Mouse (Mus musculus) erythroid progenitor cell, adult 5-6 weeks (primary cell): Measurements from ENCODE around the gene Odc1. TPM values are rescaled to one million over a fixed set of nuclear protein-coding genes. Genes with fewer than 3 reads are reported as not detected.
"Not testable (repeated sequence)": the region's sequence is repeated elsewhere in the genome, so short reads cannot be mapped to it uniquely, and the experiment has no call there.

Experiments
- ATAC-seq: replicated peaks from 2 replicates; pipeline ENCODE4 v1.8.0; 2016; ENCODE audit warnings: moderate number of reproducible peaks, mild to moderate bottlenecking, moderate TSS enrichment, inconsistent platforms; ENCODE audit not compliant: poor library complexity, low FRiP score, severe bottlenecking
- total RNA-seq, 2 experiments: library from RNA; stranded (forward) in 1 of 2; stranded (reverse) in 1 of 2; fragments of 150-400 nt in 1 of 2; fragments of 186-747, 209-891 nt in 1 of 2; gene quantifications; 2 replicates each; pipeline versions ENCODE4 v1.2.3 to v1.2.4; 2015 to 2017; ENCODE audit warnings: low replicate concordance in 2 of 2

The Odc1 gene
- total RNA-seq, 2 experiments from 2014 or later, result 1,432 to 1,739 TPM

DNA sequence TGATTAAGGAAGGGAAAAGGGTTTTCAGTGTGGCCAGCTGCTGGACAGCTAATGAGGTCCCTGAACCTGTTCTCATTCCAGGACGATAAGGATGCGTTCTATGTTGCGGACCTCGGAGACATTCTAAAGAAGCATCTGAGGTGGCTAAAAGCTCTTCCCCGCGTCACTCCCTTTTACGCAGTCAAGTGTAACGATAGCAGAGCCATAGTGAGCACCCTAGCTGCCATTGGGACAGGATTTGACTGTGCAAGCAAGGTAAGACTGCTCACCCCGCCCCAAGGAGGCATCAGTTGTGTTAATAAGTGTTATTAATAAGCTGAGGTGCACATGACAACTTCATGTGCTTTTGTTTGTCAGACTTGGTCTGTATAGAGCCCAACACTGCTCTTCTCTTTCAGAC, 3.0 kb downstream of the Odc1 start:
- not testable (repeated sequence) for ATAC-seq

DNA sequence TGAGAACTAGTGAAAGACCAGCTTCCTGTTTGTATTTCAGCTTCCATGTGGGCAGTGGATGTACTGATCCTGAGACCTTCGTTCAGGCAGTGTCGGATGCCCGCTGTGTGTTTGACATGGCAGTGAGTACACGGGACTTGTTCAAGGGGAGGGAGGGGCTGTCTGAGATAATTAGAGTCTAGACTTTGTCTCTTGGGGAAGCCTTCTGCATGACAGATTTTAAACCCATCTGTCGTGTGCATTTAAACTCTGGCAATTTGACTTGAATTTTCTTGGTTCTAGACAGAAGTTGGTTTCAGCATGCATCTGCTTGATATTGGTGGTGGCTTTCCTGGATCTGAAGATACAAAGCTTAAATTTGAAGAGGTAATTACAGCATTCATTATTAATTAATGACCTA, 3.9 kb downstream of the Odc1 start:
- no peak for ATAC-seq

DNA sequence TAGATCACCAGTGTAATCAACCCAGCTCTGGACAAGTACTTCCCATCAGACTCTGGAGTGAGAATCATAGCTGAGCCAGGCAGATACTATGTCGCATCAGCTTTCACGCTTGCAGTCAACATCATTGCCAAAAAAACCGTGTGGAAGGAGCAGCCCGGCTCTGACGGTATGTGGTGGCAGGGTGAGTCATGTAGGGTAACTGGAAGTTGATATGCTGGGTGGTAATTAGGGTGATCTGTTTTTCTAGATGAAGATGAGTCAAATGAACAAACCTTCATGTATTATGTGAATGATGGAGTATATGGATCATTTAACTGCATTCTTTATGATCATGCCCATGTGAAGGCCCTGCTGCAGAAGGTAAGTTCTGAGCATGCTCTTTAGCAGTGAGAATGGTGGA, 4.8 kb downstream of the Odc1 start:
- ATAC-seq, result not testable (repeated sequence)

DNA sequence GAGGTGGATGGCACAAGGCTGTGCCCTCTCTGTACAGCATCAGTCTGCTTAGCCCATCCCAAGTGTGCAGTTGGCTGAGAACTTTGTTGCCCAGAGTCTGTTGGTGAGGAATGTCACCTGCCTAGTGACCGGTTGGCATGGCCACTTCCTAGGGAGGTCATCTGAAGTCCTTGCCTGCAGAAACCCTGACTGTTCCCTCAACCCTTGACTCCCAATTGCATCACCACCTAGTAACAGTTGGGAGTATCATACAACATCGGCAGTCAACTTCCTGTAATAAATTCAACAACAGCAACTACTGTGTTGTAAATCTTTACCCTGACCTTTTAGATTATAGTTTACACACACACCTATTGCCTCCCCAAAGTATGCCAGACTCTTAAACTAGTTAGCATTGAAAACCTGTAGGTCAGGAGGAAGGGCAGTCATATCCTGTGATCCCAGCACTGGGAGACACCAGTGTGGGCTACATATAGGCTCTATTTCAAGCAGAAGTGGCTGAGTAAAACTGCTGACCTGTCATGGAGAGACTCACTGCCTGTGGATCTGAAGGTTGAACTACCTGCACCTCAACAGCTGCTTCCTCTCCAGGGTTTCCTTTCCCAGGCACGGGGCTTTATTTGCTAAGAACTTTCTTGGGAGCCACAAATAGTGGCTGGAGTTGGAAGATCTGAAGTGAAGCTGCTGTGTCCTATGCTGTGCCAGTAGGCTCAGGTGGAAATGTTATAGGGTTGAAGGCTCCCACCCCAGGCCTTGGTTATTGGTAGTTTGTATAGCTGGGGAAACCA, 6.8 kb downstream of the Odc1 start:
- ATAC-seq, result peak; percentile 25; the same call in 1 of the 2 replicates

DNA sequence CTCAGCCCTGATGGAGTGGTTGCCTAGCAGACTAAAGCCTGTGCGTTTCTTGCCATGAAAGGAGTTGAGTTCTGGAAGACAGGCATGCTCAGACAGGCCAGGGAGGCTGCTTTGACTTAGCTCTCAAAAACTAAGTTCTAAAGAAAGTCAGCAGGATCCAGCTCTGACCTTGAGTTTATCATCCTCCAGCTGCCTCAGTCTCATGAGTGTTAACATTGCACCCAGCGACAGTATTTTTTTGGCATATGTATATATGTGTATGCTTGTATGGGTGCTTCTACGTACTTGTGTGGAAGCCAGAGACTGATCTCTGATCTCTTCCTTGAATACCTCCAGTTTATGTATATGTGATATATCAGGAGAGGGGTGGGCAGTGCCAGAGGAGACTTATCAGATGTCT, 7.8 kb downstream of the Odc1 start:
- no peak for ATAC-seq

DNA sequence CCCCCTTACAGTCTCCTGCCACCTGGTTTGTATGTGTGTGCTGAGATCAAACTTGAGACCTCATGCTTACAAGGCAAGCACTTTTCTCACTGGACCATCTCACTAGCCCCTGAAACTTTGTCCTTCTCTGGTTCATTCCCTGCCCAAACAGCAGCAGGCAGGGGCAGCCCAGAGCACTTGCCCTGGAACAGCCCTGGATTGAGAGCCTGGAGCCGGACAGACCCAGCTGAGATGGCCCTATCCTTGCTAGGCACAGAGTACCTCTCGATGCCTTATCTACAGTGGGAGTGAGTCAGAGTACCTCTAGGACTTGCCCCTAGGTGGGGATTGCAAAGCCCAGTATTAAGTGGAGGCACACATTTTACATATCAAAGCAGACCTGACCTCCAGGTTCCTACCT, 8.4 kb downstream of the Odc1 start:
- ATAC-seq, result no peak

DNA sequence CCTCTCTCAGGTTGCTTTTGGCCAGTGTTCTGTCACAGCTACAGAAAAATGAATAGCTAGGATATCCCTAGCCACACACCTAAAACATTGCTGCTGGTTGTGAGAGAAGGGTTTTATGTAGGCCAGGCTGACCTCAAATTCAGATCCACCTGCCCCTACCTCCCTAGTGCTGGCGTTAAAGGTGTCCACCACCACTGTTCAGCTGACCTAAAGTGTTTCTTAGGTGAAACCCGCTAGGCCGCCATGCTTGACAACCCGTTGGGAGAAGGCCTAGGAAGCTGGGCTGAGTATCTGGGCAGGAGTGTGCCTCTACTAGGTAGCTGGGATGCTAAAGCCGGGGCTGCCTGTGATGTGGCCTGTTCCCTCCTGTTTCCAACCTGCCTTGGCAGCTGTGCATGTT, 9.0 kb downstream of the Odc1 start:
- no peak for ATAC-seq

DNA sequence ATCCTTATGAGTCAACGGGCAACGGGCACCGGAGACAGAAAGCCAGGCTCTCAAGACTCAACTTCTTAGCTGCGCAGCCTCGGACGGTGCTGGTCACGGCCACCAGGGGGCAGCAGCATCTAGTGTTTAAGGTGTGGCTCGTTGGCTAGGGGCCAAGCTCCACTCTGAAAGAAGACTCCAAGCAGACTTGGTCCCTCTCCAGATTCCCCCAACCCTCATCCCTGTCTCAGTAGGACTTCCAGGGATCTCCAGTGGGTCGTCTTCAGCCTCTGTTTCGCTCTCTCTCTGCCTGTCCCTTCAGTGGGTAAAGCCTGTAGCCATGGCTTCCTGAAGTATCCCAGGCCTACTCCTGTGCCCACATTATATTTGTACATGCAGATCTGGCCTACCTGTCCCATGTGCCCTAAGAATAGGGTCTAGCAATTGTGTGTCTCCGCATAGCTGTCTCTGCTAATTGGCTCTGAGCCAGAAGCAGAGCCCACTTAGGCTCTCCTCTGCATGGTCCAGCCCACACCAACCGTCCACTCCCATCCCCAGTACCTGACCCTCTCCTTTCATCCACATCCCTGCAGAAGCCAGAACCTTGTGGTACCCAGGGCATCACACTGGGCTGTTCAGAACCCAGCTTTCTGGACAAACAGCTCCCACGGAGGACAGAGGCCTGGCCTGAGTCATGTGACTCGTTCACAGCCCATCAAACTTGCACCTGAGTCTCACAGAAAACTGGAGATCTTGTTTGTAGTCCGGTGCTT, 9.8 kb downstream of the Odc1 start:
- ATAC-seq, result peak; percentile 74

DNA sequence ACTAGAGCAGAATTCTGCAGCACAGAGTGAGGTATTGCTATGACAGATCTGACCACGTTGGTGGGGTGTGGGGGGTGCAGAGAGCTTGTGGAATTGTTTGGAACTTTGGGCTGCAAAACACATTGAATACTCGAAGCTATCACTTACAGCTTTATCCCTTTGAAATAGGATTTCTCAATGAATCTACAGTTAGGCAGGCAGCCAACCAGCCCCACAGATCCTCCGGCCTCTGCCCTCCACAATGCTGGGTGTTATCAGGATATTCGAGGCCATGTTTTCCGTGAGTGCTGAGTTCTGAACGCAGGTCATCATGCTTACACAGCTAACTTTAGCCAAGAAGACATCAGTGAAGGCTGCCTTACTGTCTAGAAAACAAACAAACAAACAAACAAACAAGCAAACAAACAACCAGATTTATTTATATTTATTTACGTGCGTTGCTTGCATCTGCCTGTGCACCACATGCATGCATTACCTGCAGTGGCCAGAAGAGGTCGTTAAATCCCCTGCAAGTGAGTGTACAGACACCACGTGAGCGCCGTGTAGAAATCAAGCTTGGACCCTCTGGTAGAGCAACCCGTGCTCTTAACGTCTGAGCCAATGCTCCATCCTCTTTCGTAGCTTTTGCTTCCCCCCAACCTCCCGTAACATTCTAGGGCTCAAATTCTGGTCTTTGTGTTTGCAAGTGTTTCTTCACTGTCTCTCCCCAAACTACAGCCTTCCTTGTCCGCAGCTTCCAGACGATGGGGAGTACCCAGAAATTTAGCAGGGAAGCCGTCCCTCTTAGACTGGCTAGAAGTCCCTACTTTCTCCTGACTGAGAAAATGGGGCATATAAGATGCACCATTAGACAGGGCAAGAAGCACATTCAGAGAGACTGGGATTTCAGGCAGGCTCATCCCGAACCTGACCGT, 12.1 kb downstream of the Odc1 start:
- no peak for ATAC-seq

DNA sequence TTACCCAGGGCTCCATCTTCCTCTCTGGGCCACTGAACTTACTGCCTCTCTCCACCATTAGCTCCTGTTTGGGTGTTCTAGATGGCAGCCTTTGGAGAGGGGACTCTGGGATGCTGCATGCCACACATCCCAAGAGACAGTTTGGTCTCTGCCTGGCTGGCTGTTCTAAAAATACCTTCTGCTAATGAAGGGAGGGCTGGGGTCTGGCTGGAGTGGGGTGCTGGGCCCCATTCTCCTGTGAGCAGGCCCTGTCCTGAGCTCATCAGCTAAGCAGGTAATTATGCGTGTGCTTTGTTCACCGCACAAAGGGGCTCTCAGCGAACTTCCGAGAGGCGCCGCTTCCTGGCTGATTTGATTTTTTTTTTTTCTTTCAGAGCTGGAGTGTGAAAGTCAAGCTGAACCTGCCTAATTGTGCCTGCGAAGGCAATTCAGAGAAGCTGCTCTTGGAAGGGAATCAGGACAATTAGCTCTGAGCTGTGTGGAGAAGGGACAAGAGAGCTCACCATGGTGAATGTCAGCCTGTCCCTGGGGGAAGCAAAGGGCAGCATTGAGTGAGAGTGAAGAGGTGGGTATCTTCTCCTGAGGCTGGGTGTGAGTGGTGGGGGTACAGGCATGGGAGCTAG, 12.9 kb downstream of the Odc1 start:
- no peak for ATAC-seq

DNA sequence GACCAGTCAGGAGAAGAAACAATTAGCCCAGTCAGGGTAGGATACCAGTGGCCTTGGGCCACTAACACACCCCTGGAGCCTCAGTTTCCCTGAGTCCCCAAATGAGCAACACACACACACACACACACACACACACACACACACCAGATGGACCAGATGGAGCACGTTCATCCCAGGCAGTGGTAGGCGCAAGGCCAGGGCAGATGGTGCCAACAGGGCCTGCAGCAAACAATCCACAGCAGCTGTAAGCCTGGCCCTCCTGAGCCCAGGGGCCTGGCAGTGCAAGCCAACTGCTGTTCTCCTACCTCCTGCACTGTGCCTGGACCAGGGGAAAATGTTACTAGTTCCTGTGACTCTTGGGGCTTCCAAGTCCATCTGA, 13.4 kb downstream of the Odc1 start:
- no peak for ATAC-seq

DNA sequence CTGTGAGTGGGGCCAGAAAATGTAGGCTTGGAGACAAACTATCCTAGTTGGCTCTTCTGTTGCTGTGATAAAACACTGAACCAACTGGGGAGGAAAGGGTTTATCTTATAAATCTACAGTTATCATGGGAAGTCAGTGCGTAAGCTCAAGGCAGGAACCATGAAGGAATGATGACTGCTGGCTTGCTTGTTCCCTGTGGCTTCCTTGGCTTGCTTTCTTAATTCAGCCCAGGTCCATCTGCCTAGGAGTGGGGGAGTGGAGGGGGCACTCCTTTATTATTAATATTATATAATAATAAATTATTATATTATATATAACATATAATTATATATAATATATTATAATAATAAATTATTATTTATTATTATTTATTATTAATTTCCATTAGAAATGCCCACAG, 17.8 kb downstream of the Odc1 start:
- ATAC-seq, result no peak

DNA sequence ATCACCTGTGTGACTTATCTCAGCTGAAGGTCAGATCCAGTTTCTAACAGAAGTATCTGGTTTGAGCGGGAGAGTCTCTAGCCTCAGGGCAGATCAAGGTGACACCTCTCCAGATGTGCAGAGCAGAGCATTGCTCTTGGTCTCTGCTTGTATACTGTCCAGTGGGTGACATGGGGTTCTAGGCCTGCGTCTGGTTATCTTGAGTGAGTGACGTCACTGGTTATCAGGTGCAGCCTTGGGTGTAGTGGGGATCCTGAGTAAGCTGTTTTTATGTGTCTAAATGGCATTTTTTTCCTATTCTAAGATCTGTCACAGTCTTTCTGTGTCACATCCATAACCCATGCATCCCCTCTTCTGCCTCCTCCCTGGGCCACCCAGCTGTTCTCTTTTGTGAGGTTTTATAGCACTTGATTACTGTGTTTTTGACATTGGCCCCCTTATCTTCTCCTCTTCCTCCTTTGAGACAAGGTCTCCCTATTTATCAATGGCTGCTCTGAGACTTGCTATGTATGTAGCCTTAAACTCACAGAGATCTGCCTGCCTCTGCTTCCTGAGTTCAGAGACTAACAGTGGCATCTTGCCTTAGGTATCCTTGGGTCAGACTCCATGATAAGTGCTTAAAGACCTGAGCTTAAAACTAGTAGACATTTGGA, 20.9 kb downstream of the Odc1 start:
- ATAC-seq, result peak; percentile 82

DNA sequence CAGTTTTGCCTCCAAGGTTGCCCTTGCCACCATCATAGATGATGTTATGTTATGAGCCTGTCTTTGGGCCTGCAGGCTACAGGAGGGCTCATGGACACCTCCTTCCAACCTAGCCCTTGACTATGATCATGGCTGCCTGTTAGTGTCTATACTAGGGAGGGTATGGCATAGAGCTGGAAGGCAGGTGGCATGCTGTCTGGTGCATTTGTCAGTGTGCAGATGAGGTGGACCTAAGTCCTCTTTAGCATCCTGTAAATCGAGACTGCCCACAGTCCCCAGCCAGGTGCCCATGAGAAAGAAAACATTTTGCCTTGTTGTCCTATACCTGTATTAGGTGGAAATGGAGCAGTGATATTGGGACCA, 21.4 kb downstream of the Odc1 start:
- 0 out of 2 replicates have a peak, but pooled peaks have one; percentile 20 for ATAC-seq

DNA sequence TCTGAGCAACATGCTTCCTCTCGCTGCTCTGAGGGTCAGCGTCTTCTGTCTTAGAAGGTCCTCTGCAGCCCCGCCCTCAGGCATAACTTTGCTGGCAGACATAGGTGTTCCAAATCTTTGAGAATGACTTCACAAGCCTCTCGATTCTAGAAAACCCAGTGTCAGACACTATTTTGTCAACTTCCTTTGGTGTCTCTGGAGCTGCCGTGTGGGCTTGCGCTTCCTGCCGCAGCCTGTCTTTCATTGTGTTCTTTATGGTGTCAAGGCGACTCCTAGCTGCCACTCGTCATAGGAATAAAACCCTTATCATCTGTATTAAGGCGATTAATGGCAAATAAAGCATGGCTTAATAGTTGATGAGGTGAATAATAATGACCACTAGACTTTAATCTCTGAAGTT, 24.0 kb downstream of the Odc1 start:
- ATAC-seq, result no peak

DNA sequence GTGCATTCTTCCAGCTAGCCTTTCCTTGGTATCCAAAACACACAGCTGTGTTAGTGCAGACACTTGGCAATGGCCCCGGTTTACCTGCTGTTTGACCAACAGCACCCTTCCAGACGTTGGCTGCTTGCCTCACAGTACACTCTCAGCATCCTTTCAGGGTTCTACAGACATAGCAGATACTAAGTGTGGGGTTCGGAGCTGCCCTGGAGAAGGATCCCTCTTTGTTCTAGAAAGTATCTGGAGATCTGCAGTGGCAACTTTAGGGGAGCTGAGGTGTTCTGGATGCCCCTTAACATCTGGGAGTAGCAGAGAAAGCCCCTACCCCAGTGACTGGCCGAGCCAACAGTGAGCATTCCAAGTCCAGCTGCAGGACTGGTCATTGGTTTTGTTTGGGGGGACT, 30.0 kb downstream of the Odc1 start:
- no peak for ATAC-seq

DNA sequence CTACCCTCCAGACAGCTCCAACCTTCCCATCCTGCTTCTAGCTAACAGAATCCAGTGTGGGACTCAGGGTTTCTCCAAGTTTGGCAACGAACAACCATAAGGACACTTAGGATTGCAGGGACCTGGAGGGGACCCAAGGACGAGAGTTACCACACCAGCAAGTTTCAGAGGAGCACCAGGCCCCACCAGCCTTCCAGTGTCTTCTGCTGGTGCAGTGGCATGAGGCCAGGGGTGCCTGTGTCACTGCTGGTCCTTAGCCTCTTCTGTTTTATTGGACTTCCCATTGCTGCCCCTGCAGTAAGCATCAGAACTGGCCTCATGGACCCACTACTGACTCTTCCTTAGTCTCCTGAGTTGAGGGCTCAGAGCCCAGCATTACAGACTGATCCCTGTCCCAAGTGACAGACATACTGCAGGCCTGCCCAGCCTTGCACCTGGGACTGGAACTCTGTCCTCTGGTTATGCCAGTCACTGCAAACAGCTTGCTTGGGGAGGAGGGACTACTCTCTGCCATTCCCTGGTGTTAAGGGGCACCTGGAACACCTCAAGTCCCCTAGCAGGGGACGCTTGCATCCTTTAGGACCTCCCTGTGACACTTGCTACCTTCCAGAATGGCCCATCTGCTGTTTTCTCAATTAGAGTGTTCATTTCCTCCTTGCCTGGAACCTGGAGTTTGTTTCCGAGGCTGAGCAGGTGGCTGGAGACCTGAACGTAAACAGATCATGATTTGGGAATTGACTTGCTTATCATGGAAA, 30.7 kb downstream of the Odc1 start:
- ATAC-seq, result no peak

DNA sequence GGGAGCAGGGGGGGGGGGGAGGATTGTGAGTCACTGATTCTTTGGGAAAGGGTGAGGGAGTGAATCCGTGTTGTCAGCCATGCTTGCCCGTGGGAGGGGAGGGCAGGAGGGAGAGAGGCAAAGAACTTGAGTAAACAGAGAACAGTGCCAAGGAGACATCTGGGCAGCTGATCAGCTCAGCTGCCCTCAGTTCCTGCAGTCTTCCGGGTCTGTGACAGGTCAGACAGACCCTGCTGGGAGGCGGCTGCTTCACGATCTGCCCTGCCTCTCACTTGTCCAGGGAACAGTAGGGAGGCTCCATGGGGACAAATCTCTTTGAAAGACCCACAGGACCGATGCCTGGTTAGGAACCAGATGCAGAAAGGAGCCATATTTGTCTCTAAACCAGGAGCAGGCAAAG, 31.4 kb downstream of the Odc1 start:
- ATAC-seq, result no peak

DNA sequence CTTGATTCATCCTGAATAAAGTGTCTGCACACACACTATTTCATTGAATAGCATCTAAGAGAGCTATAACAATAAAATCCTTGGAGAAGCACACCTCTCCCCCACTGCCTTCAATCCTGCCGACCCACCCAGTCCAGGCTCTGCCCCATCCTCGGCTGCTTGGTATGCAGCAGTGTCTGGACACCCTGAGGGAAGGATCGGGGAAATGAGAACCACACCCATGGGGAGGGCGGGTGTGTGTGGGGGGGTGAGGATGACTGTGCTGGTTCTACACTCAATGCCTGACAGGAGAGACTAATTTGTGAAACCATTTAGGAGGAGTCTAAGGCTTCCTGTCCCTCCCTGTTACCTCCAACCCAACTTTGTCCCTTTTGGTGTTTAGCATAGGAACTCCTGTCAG, 34.0 kb downstream of the Odc1 start:
- ATAC-seq, result 0 out of 2 replicates have a peak, but pooled peaks have one; percentile 32
